Mouse (Mus musculus): ENCODE measurements around the gene Ccdc183. TPM values are rescaled to one million over a fixed set of nuclear protein-coding genes. Genes with fewer than 3 reads are reported as not detected.

Gene Ccdc183
- polyA plus RNA-seq, 1 experiment from 2014 or later = 0.13 TPM

GRCm38 (mm10) chr2:25571221-25571620 is 46.3 kb downstream of the Ccdc183 start:
- H3K4me1 ChIP-seq = peaks cover 31% of the 10 kb centered on the region
- 91% methylated on average over 4 of the region's 4 CpGs for WGBS
- H3K27me3 ChIP-seq (ENCODE audit: low read depth, poor library complexity, severe bottlenecking) = peaks cover 9% of the 10 kb centered on the region
- H3K4me3 ChIP-seq = no peak overlapping the region
- H3K36me3 ChIP-seq = peaks cover 70% of the 10 kb centered on the region
- H3K27ac ChIP-seq = no peak overlapping the region
- no peak for DNase-seq (ENCODE audit: low spot score)
- no peaks in the 10 kb centered on the region for H3K9me3 ChIP-seq (replicated peaks)

- no peaks in the 10 kb centered on the region for H3K27me3 ChIP-seq (ENCODE audit: low read depth, poor library complexity, severe bottlenecking)
- H3K9me3 ChIP-seq (replicated peaks) = no peaks in the 10 kb centered on the region
- H3K4me1 ChIP-seq = peaks cover 19% of the 10 kb centered on the region
- H3K36me3 ChIP-seq = peaks cover 89% of the 10 kb centered on the region
- no peak for DNase-seq (ENCODE audit: low spot score)
- H3K4me3 ChIP-seq = no peak overlapping the region
- no peak overlapping the region for H3K27ac ChIP-seq
- 89% methylated on average over 3 of the region's 3 CpGs for WGBS
These were observed 48.2 kb downstream of the Ccdc183 start for GRCm38 (mm10) chr2:25569323-25569722.

- 93% methylated on average over 6 of the region's 6 CpGs for WGBS
- Histone ChIP-seq H3K4me1 (peaks cover 12% of the 10 kb centered on the region), H3K27ac (no peak overlapping the region), H3K27me3 (ENCODE audit: low read depth, poor library complexity, severe bottlenecking) (no peaks in the 10 kb centered on the region), H3K36me3 (peaks cover 97% of the 10 kb centered on the region), H3K9me3 (replicated peaks) (no peaks in the 10 kb centered on the region), H3K4me3 (no peak overlapping the region)
- DNase-seq (ENCODE audit: low spot score) = no peak
These were observed 48.9 kb downstream of the Ccdc183 start for GRCm38 (mm10) chr2:25568473-25569019.

- no peaks in the 10 kb centered on the region for H3K9me3 ChIP-seq (replicated peaks)
- H3K4me3 ChIP-seq = no peak overlapping the region
- peaks cover 100% of the 10 kb centered on the region for H3K36me3 ChIP-seq
- no peak for DNase-seq (ENCODE audit: low spot score)
- no peak overlapping the region for H3K27ac ChIP-seq
- H3K27me3 ChIP-seq (ENCODE audit: low read depth, poor library complexity, severe bottlenecking) = no peaks in the 10 kb centered on the region
- peaks cover 5% of the 10 kb centered on the region; the same call in 1 of the 2 replicates for H3K4me1 ChIP-seq
- WGBS = 88% methylated on average over 6 of the region's 6 CpGs
These were observed 50.9 kb downstream of the Ccdc183 start for GRCm38 (mm10) chr2:25566558-25566957.

- Histone ChIP-seq H3K27ac (no peak overlapping the region), H3K27me3 (ENCODE audit: low read depth, poor library complexity, severe bottlenecking) (no peaks in the 10 kb centered on the region), H3K4me3 (no peak overlapping the region), H3K36me3 (peaks cover 100% of the 10 kb centered on the region), H3K4me1 (no peaks in the 10 kb centered on the region; the same call in 1 of the 2 replicates), H3K9me3 (replicated peaks) (no peaks in the 10 kb centered on the region)
- no peak for DNase-seq (ENCODE audit: low spot score)
- WGBS = 93% methylated on average over 8 of the region's 8 CpGs
These were observed 51.7 kb downstream of the Ccdc183 start for GRCm38 (mm10) chr2:25565741-25566140.

- H3K4me3 ChIP-seq = no peak overlapping the region
- H3K27ac ChIP-seq = no peak overlapping the region
- peaks cover 77% of the 10 kb centered on the region for H3K36me3 ChIP-seq
- DNase-seq (ENCODE audit: low spot score) = no peak
- H3K9me3 ChIP-seq (replicated peaks) = no peaks in the 10 kb centered on the region
- 78% methylated on average over 9 of the region's 9 CpGs for WGBS
- H3K27me3 ChIP-seq (ENCODE audit: low read depth, poor library complexity, severe bottlenecking) = no peaks in the 10 kb centered on the region
- peaks cover 17% of the 10 kb centered on the region for H3K4me1 ChIP-seq
These were observed 55.5 kb downstream of the Ccdc183 start for GRCm38 (mm10) chr2:25561946-25562345.

GRCm38 (mm10) chr2:25560551-25560950 is 56.9 kb downstream of the Ccdc183 start:
- H3K27ac ChIP-seq = no peak overlapping the region
- 94% methylated on average over 8 of the region's 8 CpGs for WGBS
- peaks cover 19% of the 10 kb centered on the region for H3K4me1 ChIP-seq
- no peaks in the 10 kb centered on the region for H3K9me3 ChIP-seq (replicated peaks)
- no peak overlapping the region for H3K4me3 ChIP-seq
- peaks cover 63% of the 10 kb centered on the region for H3K36me3 ChIP-seq
- DNase-seq (ENCODE audit: low spot score) = no peak
- no peaks in the 10 kb centered on the region for H3K27me3 ChIP-seq (ENCODE audit: low read depth, poor library complexity, severe bottlenecking)

GRCm38 (mm10) chr2:25558774-25559173 is 58.7 kb downstream of the Ccdc183 start:
- Histone ChIP-seq H3K4me1 (peaks cover 19% of the 10 kb centered on the region), H3K27me3 (ENCODE audit: low read depth, poor library complexity, severe bottlenecking) (no peaks in the 10 kb centered on the region), H3K36me3 (peaks cover 45% of the 10 kb centered on the region), H3K9me3 (replicated peaks) (no peaks in the 10 kb centered on the region), H3K4me3 (peak overlapping the region; percentile 78), H3K27ac (no peak overlapping the region)
- DNase-seq (ENCODE audit: low spot score) = no peak
- 78% methylated on average over 6 of the region's 6 CpGs for WGBS

Other genes starting within 250 kb of the Ccdc183 start
- 88.3 and 88.7 TPM in 2 replicates for gene Sapcd2, start 245.4 kb downstream of the Ccdc183 start, polyA plus RNA-seq (2016; fragmentation: Nextera tagmentation; extraction: Ambion mirVana)
- 0.19 TPM in 1 of 2 replicates, not detected in the other for gene Entpd2, start 221.8 kb downstream of the Ccdc183 start, polyA plus RNA-seq (2016; fragmentation: Nextera tagmentation; extraction: Ambion mirVana)
- 5.7 and 8.1 TPM in 2 replicates for gene Npdc1, start 218.3 kb downstream of the Ccdc183 start, polyA plus RNA-seq (2016; fragmentation: Nextera tagmentation; extraction: Ambion mirVana)
- not detected in 2 replicates for gene Fut7, start 194.4 kb downstream of the Ccdc183 start, polyA plus RNA-seq (2016; fragmentation: Nextera tagmentation; extraction: Ambion mirVana)
- 2.8 and 4.4 TPM in 2 replicates for gene Abca2, start 189.0 kb downstream of the Ccdc183 start, polyA plus RNA-seq (2016; fragmentation: Nextera tagmentation; extraction: Ambion mirVana)
- 0.30 and 1.1 TPM in 2 replicates for gene Clic3, start 160.8 kb downstream of the Ccdc183 start, polyA plus RNA-seq (2016; fragmentation: Nextera tagmentation; extraction: Ambion mirVana)
- 10.0 and 14.6 TPM in 2 replicates for gene Paxx, start 156.6 kb downstream of the Ccdc183 start, polyA plus RNA-seq (2016; fragmentation: Nextera tagmentation; extraction: Ambion mirVana)
- gene Ptgds, start 147.6 kb downstream of the Ccdc183 start, polyA plus RNA-seq (2016; fragmentation: Nextera tagmentation; extraction: Ambion mirVana) = not detected in 2 replicates
- gene Lcn12, start 123.8 kb downstream of the Ccdc183 start, polyA plus RNA-seq (2016; fragmentation: Nextera tagmentation; extraction: Ambion mirVana) = not detected in 2 replicates
- gene Fbxw5, start 116.9 kb downstream of the Ccdc183 start, polyA plus RNA-seq (2016; fragmentation: Nextera tagmentation; extraction: Ambion mirVana) = 83.6 and 94.6 TPM in 2 replicates
- 6.1 and 7.0 TPM in 2 replicates for gene C8g, start 116.0 kb downstream of the Ccdc183 start, polyA plus RNA-seq (2016; fragmentation: Nextera tagmentation; extraction: Ambion mirVana)
- gene Traf2, start 70.7 kb downstream of the Ccdc183 start, polyA plus RNA-seq (2016; fragmentation: Nextera tagmentation; extraction: Ambion mirVana) = 46.1 and 46.2 TPM in 2 replicates
- 307 and 320 TPM in 2 replicates for gene Edf1, start 59.8 kb downstream of the Ccdc183 start, polyA plus RNA-seq (2016; fragmentation: Nextera tagmentation; extraction: Ambion mirVana)
- 2.3 and 8.2 TPM in 2 replicates for gene Mamdc4, start 42.8 kb downstream of the Ccdc183 start, polyA plus RNA-seq (2016; fragmentation: Nextera tagmentation; extraction: Ambion mirVana)
- gene Phpt1, start 42.5 kb downstream of the Ccdc183 start, polyA plus RNA-seq (2016; fragmentation: Nextera tagmentation; extraction: Ambion mirVana) = 157 and 161 TPM in 2 replicates
- 0.06 and 0.08 TPM in 2 replicates for gene Ajm1, start 35.9 kb downstream of the Ccdc183 start, polyA plus RNA-seq (2016; fragmentation: Nextera tagmentation; extraction: Ambion mirVana)
- 83.3 and 88.5 TPM in 2 replicates for gene Rabl6, start 9.2 kb downstream of the Ccdc183 start, polyA plus RNA-seq (2016; fragmentation: Nextera tagmentation; extraction: Ambion mirVana)
- 17.0 and 20.7 TPM in 2 replicates for gene Tmem141, start 4.3 kb upstream of the Ccdc183 start, polyA plus RNA-seq (2016; fragmentation: Nextera tagmentation; extraction: Ambion mirVana)
- 0.34 and 0.43 TPM in 2 replicates for gene Fcna, start 10.4 kb upstream of the Ccdc183 start, polyA plus RNA-seq (2016; fragmentation: Nextera tagmentation; extraction: Ambion mirVana)
- not detected in 2 replicates for gene Lcn8, start 35.4 kb upstream of the Ccdc183 start, polyA plus RNA-seq (2016; fragmentation: Nextera tagmentation; extraction: Ambion mirVana)
- gene Lcn5, start 40.3 kb upstream of the Ccdc183 start, polyA plus RNA-seq (2016; fragmentation: Nextera tagmentation; extraction: Ambion mirVana) = not detected in 2 replicates
- not detected in 2 replicates for gene Lcn6, start 59.1 kb upstream of the Ccdc183 start, polyA plus RNA-seq (2016; fragmentation: Nextera tagmentation; extraction: Ambion mirVana)
- not detected in 2 replicates for gene Lcn10, start 65.0 kb upstream of the Ccdc183 start, polyA plus RNA-seq (2016; fragmentation: Nextera tagmentation; extraction: Ambion mirVana)
- gene Obp2a, start 82.4 kb upstream of the Ccdc183 start, polyA plus RNA-seq (2016; fragmentation: Nextera tagmentation; extraction: Ambion mirVana) = not detected in 2 replicates
- gene Bmyc, start 89.1 kb upstream of the Ccdc183 start, polyA plus RNA-seq (2016; fragmentation: Nextera tagmentation; extraction: Ambion mirVana) = 73.4 and 77.5 TPM in 2 replicates
- not detected in 2 replicates for gene Obp2b, start 119.3 kb upstream of the Ccdc183 start, polyA plus RNA-seq (2016; fragmentation: Nextera tagmentation; extraction: Ambion mirVana)
- gene Lcn3, start 147.9 kb upstream of the Ccdc183 start, polyA plus RNA-seq (2016; fragmentation: Nextera tagmentation; extraction: Ambion mirVana) = not detected in 2 replicates
- gene Lcn11, start 159.3 kb upstream of the Ccdc183 start, polyA plus RNA-seq (2016; fragmentation: Nextera tagmentation; extraction: Ambion mirVana) = not detected in 2 replicates
- gene Gm13539, start 164.6 kb upstream of the Ccdc183 start, polyA plus RNA-seq (2016; fragmentation: Nextera tagmentation; extraction: Ambion mirVana) = not detected in 2 replicates
- gene Glt6d1, start 198.2 kb upstream of the Ccdc183 start, polyA plus RNA-seq (2016; fragmentation: Nextera tagmentation; extraction: Ambion mirVana) = not detected in 2 replicates
- not detected in 2 replicates for gene Lcn9, start 205.5 kb upstream of the Ccdc183 start, polyA plus RNA-seq (2016; fragmentation: Nextera tagmentation; extraction: Ambion mirVana)
- not detected in 2 replicates for gene Sohlh1, start 229.6 kb upstream of the Ccdc183 start, polyA plus RNA-seq (2016; fragmentation: Nextera tagmentation; extraction: Ambion mirVana)
- 0.20 TPM in 1 of 2 replicates, not detected in the other for gene Kcnt1, start 246.1 kb upstream of the Ccdc183 start, polyA plus RNA-seq (2016; fragmentation: Nextera tagmentation; extraction: Ambion mirVana)